Comparison of ENCODE assay signal across 10 mouse cellular contexts in genomic region chr11:29267824-29268223, GRCm38 (mm10). TPM values are rescaled to one million over a fixed set of nuclear protein-coding genes. Genes with fewer than 3 reads are reported as not detected.
DNase-seq lines count a peak whose midpoint lies in the region; ATAC-seq lines count a peak whose summit lies in the region.
"Had no signal": no experiment of that assay in that cellular context is flagged by ENCODE, and none has a peak within 500 bp of the region (broad histone marks: within the 10 kb centered on the region; RNA-seq: fewer than 3 reads in every experiment).

No protein-coding gene starts in this region.

- no peak overlapping the region for H3K9ac ChIP-seq in forebrain, embryonic 14.5 days (ENCODE audit: low read length)
- H3K9ac ChIP-seq: heart, embryonic 13.5 days had no signal

- H3K36me3 ChIP-seq in forebrain, embryonic 14.5 days (ENCODE audit: control insufficient read depth, insufficient read depth, low read length): no peaks in the 10 kb centered on the region
- H3K36me3 ChIP-seq: heart, embryonic 13.5 days had no signal

- DNase-seq in cerebellum, adult 18-20 months: peak; percentile 59
- no peak for DNase-seq in cerebellum, adult 11-12 months
- DNase-seq in 3T3-L1 (ENCODE audit: low read depth, low spot score): peak; percentile 85
- DNase-seq in adrenal gland, postnatal 36 days: peak; percentile 46 to 71
- peak; percentile 80 for DNase-seq in forebrain, embryonic 14.5 days (ENCODE audit: low spot score)
- peak; percentile 54 for DNase-seq in kidney, postnatal 14 days
- DNase-seq in lung, postnatal 25 days (ENCODE audit: low spot score): peak; percentile 23
- no peak for DNase-seq in ovary, postnatal 36 days (ENCODE audit: low spot score)

- H3K27ac ChIP-seq in forebrain, embryonic 14.5 days (ENCODE audit: low read depth, low read length): no peak overlapping the region
- H3K27ac ChIP-seq: heart, embryonic 13.5 days had no signal

- no peaks in the 10 kb centered on the region for H3K9me3 ChIP-seq in forebrain, embryonic 14.5 days (replicated peaks; ENCODE audit: control insufficient read depth, low read length)

- H3K27me3 ChIP-seq in forebrain, embryonic 14.5 days (replicated peaks; ENCODE audit: control insufficient read depth, insufficient read depth, low read length): no peaks in the 10 kb centered on the region
- H3K27me3 ChIP-seq: heart, embryonic 13.5 days had no signal

- no peaks in the 10 kb centered on the region for H3K4me1 ChIP-seq in forebrain, embryonic 14.5 days (ENCODE audit: control insufficient read depth, insufficient read depth, low read length)
- H3K4me1 ChIP-seq: heart, embryonic 13.5 days had no signal

- H3K4me2 ChIP-seq in forebrain, embryonic 14.5 days (ENCODE audit: low read length): no peak overlapping the region
- H3K4me2 ChIP-seq: heart, embryonic 13.5 days had no signal

- peak; percentile 72; the same call in 1 of the 2 replicates for ATAC-seq in forebrain, embryonic 14.5 days

- H3K4me3 ChIP-seq in forebrain, embryonic 14.5 days (ENCODE audit: low read depth, low read length): no peak overlapping the region
- H3K4me3 ChIP-seq: heart, embryonic 13.5 days; myocyte had no signal

- 31% methylated on average over 3 of the region's 3 CpGs for WGBS in forebrain, embryonic 14.5 days

RNA-seq across cellular contexts. Expression of gene Cfap36, which starts 20.6 kb away (rescaled TPM):
- 10 to 100 TPM; 50.0 to 69.8 TPM for total RNA-seq in adrenal gland, postnatal 36 days (2021)
- 88.5 and 98.3 TPM in 2 replicates for polyA plus RNA-seq in forebrain, embryonic 14.5 days (2014; fragmentation: Nextera tagmentation; extraction: Ambion mirVana)

Comparison
In these comparisons a context has a peak if more than half of its experiments do, and no peak if none do; other contexts are left out.
1. DNase-seq: peak in cerebellum, adult 18-20 months (2 of 2), 3T3-L1 (single experiment), adrenal gland, postnatal 36 days (2 of 2), forebrain, embryonic 14.5 days (single experiment), kidney, postnatal 14 days (single experiment) and lung, postnatal 25 days (single experiment); none in cerebellum, adult 11-12 months (single experiment) and ovary, postnatal 36 days (single experiment).